13 mouse cellular contexts compared by ENCODE assay signal in the genomic region with DNA sequence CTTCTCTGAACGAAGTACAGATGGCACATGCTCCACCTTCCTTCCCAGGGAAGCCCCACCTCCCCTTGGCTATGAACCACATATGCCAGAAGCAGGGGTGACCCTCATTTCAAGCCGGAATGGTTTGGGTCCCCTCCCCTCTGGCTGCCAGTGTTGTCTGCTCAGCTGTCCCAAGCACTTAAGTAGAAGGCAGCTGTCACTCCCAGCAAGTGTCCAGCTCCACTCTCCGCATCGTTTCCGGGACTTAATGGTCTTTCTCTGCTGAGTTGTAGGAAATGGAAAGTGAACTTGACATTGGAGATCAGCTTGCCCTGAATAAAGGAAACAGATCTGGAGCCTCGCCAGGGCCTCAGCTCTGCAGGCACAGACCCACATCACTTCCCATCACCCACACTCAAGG. TPM values are rescaled to one million over a fixed set of nuclear protein-coding genes. Genes with fewer than 3 reads are reported as not detected.
DNase-seq lines count a peak whose midpoint lies in the region; ATAC-seq and TF ChIP-seq lines count a peak whose summit lies in the region.
"Had no signal": no experiment of that assay in that cellular context is flagged by ENCODE, and none has a peak within 500 bp of the region (broad histone marks: within the 10 kb centered on the region; RNA-seq: fewer than 3 reads in every experiment).

No protein-coding gene starts in this region.

- no peaks in the 10 kb centered on the region for H3K27me3 ChIP-seq in hindbrain, postnatal 0 days (ENCODE audit: insufficient read depth, low read length)
- no peaks in the 10 kb centered on the region for H3K27me3 ChIP-seq in hindbrain, embryonic 11.5 days (ENCODE audit: control insufficient read depth, insufficient read depth, low read length)
- no peaks in the 10 kb centered on the region for H3K27me3 ChIP-seq in heart, embryonic 14.5 days (ENCODE audit: control insufficient read depth, insufficient read depth, low read length)
- H3K27me3 ChIP-seq in lung, postnatal 0 days (replicated peaks; ENCODE audit: insufficient read depth, low read length), result no peaks in the 10 kb centered on the region

- no peak overlapping the region for H3K4me3 ChIP-seq in hindbrain, postnatal 0 days (ENCODE audit: low read length)
- no peak overlapping the region for H3K4me3 ChIP-seq in hindbrain, embryonic 11.5 days (ENCODE audit: low read depth, low read length)
- no peak overlapping the region for H3K4me3 ChIP-seq in heart, embryonic 14.5 days (ENCODE audit: control insufficient read depth in 1 of 2, insufficient read depth in 1 of 2, low read depth in 1 of 2, low read length in 2 of 2)
- H3K4me3 ChIP-seq in lung, postnatal 0 days (ENCODE audit: low read depth, low read length), result no peak overlapping the region
- H3K4me3 ChIP-seq: forebrain, embryonic 10.5 days; layer of hippocampus, adult 2 months; liver, embryonic 13.5 days; midbrain, embryonic 13.5 days had no signal

- no peaks in the 10 kb centered on the region for H3K36me3 ChIP-seq in hindbrain, postnatal 0 days (ENCODE audit: insufficient read depth, low read length)
- no peaks in the 10 kb centered on the region for H3K36me3 ChIP-seq in hindbrain, embryonic 11.5 days (ENCODE audit: control insufficient read depth, insufficient read depth, low read length)
- H3K36me3 ChIP-seq in heart, embryonic 14.5 days (ENCODE audit: control insufficient read depth, insufficient read depth, low read length), result no peaks in the 10 kb centered on the region
- no peaks in the 10 kb centered on the region for H3K36me3 ChIP-seq in lung, postnatal 0 days (ENCODE audit: insufficient read depth, low read length)
- H3K36me3 ChIP-seq: forebrain, embryonic 10.5 days; liver, embryonic 13.5 days; midbrain, embryonic 13.5 days had no signal

- H3K9me3 ChIP-seq in hindbrain, postnatal 0 days (ENCODE audit: low read length), result no peaks in the 10 kb centered on the region
- H3K9me3 ChIP-seq in hindbrain, embryonic 11.5 days (ENCODE audit: control insufficient read depth, low read length), result no peaks in the 10 kb centered on the region
- no peaks in the 10 kb centered on the region for H3K9me3 ChIP-seq in heart, embryonic 14.5 days (ENCODE audit: control insufficient read depth, low read length)
- H3K9me3 ChIP-seq in lung, postnatal 0 days (ENCODE audit: low read length), result no peaks in the 10 kb centered on the region
- H3K9me3 ChIP-seq: forebrain, embryonic 10.5 days; liver, embryonic 13.5 days; midbrain, embryonic 13.5 days had no signal

- peak overlapping the region; percentile 2; the same call in 1 of the 2 replicates for H3K27ac ChIP-seq in hindbrain, postnatal 0 days
- no peak overlapping the region for H3K27ac ChIP-seq in hindbrain, embryonic 11.5 days (ENCODE audit: low read depth, low read length)
- no peak overlapping the region for H3K27ac ChIP-seq in heart, embryonic 14.5 days (replicated peaks in 1 of 2; ENCODE audit: control insufficient read depth in 1 of 2, insufficient read depth in 1 of 2, low read depth in 2 of 2, low read length in 2 of 2)
- H3K27ac ChIP-seq in lung, postnatal 0 days (ENCODE audit: low read length), result no peak overlapping the region
- H3K27ac ChIP-seq: forebrain, embryonic 10.5 days; layer of hippocampus, adult 2 months; liver, embryonic 13.5 days; midbrain, embryonic 13.5 days had no signal

- 39% methylated on average over 6 of the region's 6 CpGs for WGBS in hindbrain, postnatal 0 days
- WGBS in hindbrain, embryonic 11.5 days, result 71% methylated on average over 6 of the region's 6 CpGs
- WGBS in heart, embryonic 14.5 days, result 15% methylated on average over 6 of the region's 6 CpGs
- 26% methylated on average over 6 of the region's 6 CpGs for WGBS in lung, postnatal 0 days

- H3K9ac ChIP-seq in hindbrain, postnatal 0 days (replicated peaks; ENCODE audit: low read length), result no peak overlapping the region
- no peak overlapping the region for H3K9ac ChIP-seq in hindbrain, embryonic 11.5 days (ENCODE audit: low read depth, low read length)
- no peak overlapping the region for H3K9ac ChIP-seq in heart, embryonic 14.5 days (ENCODE audit: low read length)
- H3K9ac ChIP-seq in lung, postnatal 0 days (replicated peaks; ENCODE audit: low read depth), result no peak overlapping the region
- H3K9ac ChIP-seq: liver, embryonic 13.5 days; midbrain, embryonic 13.5 days had no signal

- no peaks in the 10 kb centered on the region for H3K4me1 ChIP-seq in hindbrain, postnatal 0 days (ENCODE audit: insufficient read depth, low read length)
- H3K4me1 ChIP-seq in hindbrain, embryonic 11.5 days (replicated peaks; ENCODE audit: control insufficient read depth, insufficient read depth, low read length), result no peaks in the 10 kb centered on the region
- peaks cover 13 to 15% of the 10 kb centered on the region in 2 experiments for H3K4me1 ChIP-seq in heart, embryonic 14.5 days (ENCODE audit: control insufficient read depth in 2 of 2, insufficient read depth in 2 of 2, low read length in 2 of 2)
- H3K4me1 ChIP-seq in lung, postnatal 0 days (ENCODE audit: insufficient read depth, low read depth, low read length), result peaks cover 5% of the 10 kb centered on the region

- no peak overlapping the region for H3K4me2 ChIP-seq in hindbrain, postnatal 0 days (ENCODE audit: low read depth, low read length)
- no peak overlapping the region for H3K4me2 ChIP-seq in hindbrain, embryonic 11.5 days (replicated peaks; ENCODE audit: low read depth, low read length)
- peak overlapping the region; percentile 22; the same call in 1 of the 2 replicates for H3K4me2 ChIP-seq in heart, embryonic 14.5 days (ENCODE audit: low read length)
- no peak overlapping the region for H3K4me2 ChIP-seq in lung, postnatal 0 days (replicated peaks; ENCODE audit: low read depth, low read length)
- H3K4me2 ChIP-seq: liver, embryonic 13.5 days; midbrain, embryonic 13.5 days had no signal

- no peak for TF ChIP-seq EP300 in lung, postnatal 0 days (IDR thresholded peaks at IDR 0.05)

- no peak for TF ChIP-seq CTCF in hindbrain, postnatal 0 days (IDR thresholded peaks at IDR 0.05; ENCODE audit: low read depth)
- TF ChIP-seq CTCF in lung, postnatal 0 days (IDR thresholded peaks at IDR 0.05), result no peak

- peak; percentile 57 for ATAC-seq in hindbrain, postnatal 0 days
- ATAC-seq in hindbrain, embryonic 11.5 days (ENCODE audit: low FRiP score), result no peak
- ATAC-seq in heart, embryonic 14.5 days (ENCODE audit: insufficient number of reproducible peaks, insufficient read depth, low FRiP score, low read depth), result no peak; the same call in 1 of the 2 replicates
- ATAC-seq in lung, postnatal 0 days, result peak; percentile 72
- ATAC-seq: midbrain, embryonic 13.5 days had no signal

- peak; percentile 70 for DNase-seq in hindbrain, postnatal 0 days (ENCODE audit: low spot score)
- DNase-seq in hindbrain, embryonic 11.5 days (ENCODE audit: low spot score), result no peak
- DNase-seq in heart, adult 8-10 months (ENCODE audit: low spot score), result peak; percentile 8
- DNase-seq in lung, postnatal 0 days (ENCODE audit: low spot score), result peak; percentile 68
- DNase-seq in testis, postnatal 14 days (ENCODE audit: low spot score), result no peak
- no peak for DNase-seq in urinary bladder, postnatal 14 days (ENCODE audit: low spot score)
- DNase-seq: gastrocnemius, postnatal 25 days; liver, embryonic 13.5 days had no signal

RNA-seq across cellular contexts. Expression of a gene that starts 53.9 kb away (rescaled TPM):
- total RNA-seq in hindbrain, postnatal 0 days (2014; rRNA removed), result not detected in 2 replicates
- polyA plus RNA-seq in hindbrain, postnatal 0 days (2015; fragmentation: Nextera tagmentation; extraction: Ambion mirVana), result not detected in 2 replicates
- not detected in 2 replicates for polyA plus RNA-seq in hindbrain, embryonic 11.5 days (2014; fragmentation: Nextera tagmentation; extraction: Ambion mirVana)
- not detected for total RNA-seq in heart, adult 8-10 months (2022)
- polyA plus RNA-seq in heart, embryonic 14.5 days (2014; fragmentation: Nextera tagmentation; extraction: Ambion mirVana), result 0.28 TPM in 1 of 2 replicates, not detected in the other
- 0.50 and 1.1 TPM in 2 replicates for polyA plus RNA-seq in lung, postnatal 0 days (2015; fragmentation: Nextera tagmentation; extraction: Ambion mirVana)
- total RNA-seq: gastrocnemius, postnatal 25 days; layer of hippocampus, adult 2 months had no signal
- polyA plus RNA-seq: forebrain, embryonic 10.5 days; midbrain, embryonic 13.5 days; urinary bladder, adult 2 months had no signal

RNA-seq across cellular contexts. Expression of a gene that starts 54.2 kb away (rescaled TPM):
- total RNA-seq in hindbrain, postnatal 0 days (2014; rRNA removed), result 460 and 484 TPM in 2 replicates
- polyA plus RNA-seq in hindbrain, postnatal 0 days (2015; fragmentation: Nextera tagmentation; extraction: Ambion mirVana), result 346 and 367 TPM in 2 replicates
- polyA plus RNA-seq in hindbrain, embryonic 11.5 days (2014; fragmentation: Nextera tagmentation; extraction: Ambion mirVana), result 139 and 152 TPM in 2 replicates
- total RNA-seq in heart, adult 8-10 months (2022), result 10 to 100 TPM in 3 of 4 experiments, 1 to 10 TPM in 1; 7.3 to 10.8 (median 10.6) TPM
- polyA plus RNA-seq in heart, embryonic 14.5 days (2014; fragmentation: Nextera tagmentation; extraction: Ambion mirVana), result 9.6 and 11.7 TPM in 2 replicates
- polyA plus RNA-seq in lung, postnatal 0 days (2015; fragmentation: Nextera tagmentation; extraction: Ambion mirVana), result 9.8 and 10.7 TPM in 2 replicates

Comparison
In these comparisons a context has a peak if more than half of its experiments do, and no peak if none do; other contexts are left out.
1. ATAC-seq: peak in hindbrain, postnatal 0 days (single experiment) and lung, postnatal 0 days (single experiment); none in hindbrain, embryonic 11.5 days (single experiment) and heart, embryonic 14.5 days (single experiment).
2. DNase-seq: peak in hindbrain, postnatal 0 days (single experiment), heart, adult 8-10 months (single experiment) and lung, postnatal 0 days (single experiment); none in hindbrain, embryonic 11.5 days (single experiment), testis, postnatal 14 days (single experiment) and urinary bladder, postnatal 14 days (single experiment).
3. RNA of a gene that starts 54.2 kb away (polyA plus RNA-seq): 346 to 367 TPM in hindbrain, postnatal 0 days and 139 to 152 TPM in hindbrain, embryonic 11.5 days; 9.6 to 11.7 TPM in heart, embryonic 14.5 days and 9.8 to 10.7 TPM in lung, postnatal 0 days; every median in the first group is over 10 times any median in the second.